Mouse (Mus musculus): ENCODE data around the gene Cpm. TPM values are rescaled to one million over a fixed set of nuclear protein-coding genes. Genes with fewer than 3 reads are reported as not detected.

Gene Cpm
- total and polyA plus RNA-seq, 2 experiments = 0.80 to 1.4 TPM

- 80% methylated on average over 8 of the region's 8 CpGs for WGBS
- DNase-seq (ENCODE audit: extremely low read depth, low read depth, low spot score) = no peak
- Histone ChIP-seq H3K9ac (ENCODE audit: low read depth, low read length) (no peak overlapping the region), H3K27me3 (ENCODE audit: control insufficient read depth, insufficient read depth, low read length) (no peaks in the 10 kb centered on the region), H3K79me2 (ENCODE audit: control insufficient read depth, insufficient read depth, low read length) (peaks cover 3% of the 10 kb centered on the region; the same call in 1 of the 2 replicates), H3K36me3 (ENCODE audit: control insufficient read depth, insufficient read depth, low read length) (peaks cover 83% of the 10 kb centered on the region), H3K4me1 (ENCODE audit: control insufficient read depth, insufficient read depth, low read length) (no peaks in the 10 kb centered on the region), H3K27ac (replicated peaks; ENCODE audit: insufficient read depth, low read depth, low read length) (no peak overlapping the region), H3K4me3 (ENCODE audit: insufficient read depth, low read depth, low read length) (no peak overlapping the region)
- TF ChIP-seq CTCF (IDR thresholded peaks at IDR 0.05; ENCODE audit: low read depth, low read length) (no peak), POLR2A (IDR thresholded peaks at IDR 0.05; ENCODE audit: extremely low read depth, insufficient read depth, low read length) (no peak)
These were observed 66.9 kb downstream of the Cpm start for GRCm38 (mm10) chr10:117696021-117696826.

- TF ChIP-seq CTCF (IDR thresholded peaks at IDR 0.05; ENCODE audit: low read depth, low read length) = no peak
- no peak for TF ChIP-seq POLR2A (IDR thresholded peaks at IDR 0.05; ENCODE audit: extremely low read depth, insufficient read depth, low read length)
- peaks cover 83% of the 10 kb centered on the region for H3K36me3 ChIP-seq (ENCODE audit: control insufficient read depth, insufficient read depth, low read length)
- 90% methylated on average over 6 of the region's 6 CpGs for WGBS
These were observed 67.7 kb downstream of the Cpm start for GRCm38 (mm10) chr10:117696827-117697560.

GRCm38 (mm10) chr10:117697561-117698115, 68.3 kb downstream of the Cpm start:
- Histone ChIP-seq H3K4me1 (ENCODE audit: control insufficient read depth, insufficient read depth, low read length) (no peaks in the 10 kb centered on the region), H3K4me3 (ENCODE audit: insufficient read depth, low read depth, low read length) (no peak overlapping the region), H3K36me3 (ENCODE audit: control insufficient read depth, insufficient read depth, low read length) (peaks cover 81% of the 10 kb centered on the region), H3K27me3 (ENCODE audit: control insufficient read depth, insufficient read depth, low read length) (no peaks in the 10 kb centered on the region), H3K79me2 (ENCODE audit: control insufficient read depth, insufficient read depth, low read length) (peaks cover 8% of the 10 kb centered on the region; the same call in 1 of the 2 replicates), H3K9ac (ENCODE audit: low read depth, low read length) (no peak overlapping the region), H3K27ac (replicated peaks; ENCODE audit: insufficient read depth, low read depth, low read length) (no peak overlapping the region)
- no peak for TF ChIP-seq POLR2A (IDR thresholded peaks at IDR 0.05; ENCODE audit: extremely low read depth, insufficient read depth, low read length)
- no peak for TF ChIP-seq CTCF (IDR thresholded peaks at IDR 0.05; ENCODE audit: low read depth, low read length)
- WGBS = 98% methylated on average over 3 of the region's 3 CpGs
- no peak for DNase-seq (ENCODE audit: extremely low read depth, low read depth, low spot score)

More at GRCm38 (mm10) chr10:117696827-117697560, 67.7 kb downstream of the Cpm start:
- Histone ChIP-seq H3K27ac (replicated peaks; ENCODE audit: insufficient read depth, low read depth, low read length) (no peak overlapping the region), H3K4me1 (ENCODE audit: control insufficient read depth, insufficient read depth, low read length) (no peaks in the 10 kb centered on the region), H3K79me2 (ENCODE audit: control insufficient read depth, insufficient read depth, low read length) (peaks cover 8% of the 10 kb centered on the region; the same call in 1 of the 2 replicates), H3K4me3 (ENCODE audit: insufficient read depth, low read depth, low read length) (no peak overlapping the region), H3K9ac (ENCODE audit: low read depth, low read length) (no peak overlapping the region), H3K27me3 (ENCODE audit: control insufficient read depth, insufficient read depth, low read length) (no peaks in the 10 kb centered on the region)
- no peak for DNase-seq (ENCODE audit: extremely low read depth, low read depth, low spot score)

- no peak overlapping the region for H3K4me3 ChIP-seq (ENCODE audit: insufficient read depth, low read depth, low read length)
- no peak for TF ChIP-seq POLR2A (IDR thresholded peaks at IDR 0.05; ENCODE audit: extremely low read depth, insufficient read depth, low read length)
- no peak for TF ChIP-seq CTCF (IDR thresholded peaks at IDR 0.05; ENCODE audit: low read depth, low read length)
- H3K36me3 ChIP-seq (ENCODE audit: control insufficient read depth, insufficient read depth, low read length) = peaks cover 83% of the 10 kb centered on the region
- H3K27me3 ChIP-seq (ENCODE audit: control insufficient read depth, insufficient read depth, low read length) = no peaks in the 10 kb centered on the region
- no peak overlapping the region for H3K9ac ChIP-seq (ENCODE audit: low read depth, low read length)
- peaks cover 8% of the 10 kb centered on the region; the same call in 1 of the 2 replicates for H3K79me2 ChIP-seq (ENCODE audit: control insufficient read depth, insufficient read depth, low read length)
- 97% methylated on average over 10 of the region's 10 CpGs for WGBS
- H3K27ac ChIP-seq (replicated peaks; ENCODE audit: insufficient read depth, low read depth, low read length) = no peak overlapping the region
- no peak for DNase-seq (ENCODE audit: extremely low read depth, low read depth, low spot score)
- H3K4me1 ChIP-seq (ENCODE audit: control insufficient read depth, insufficient read depth, low read length) = no peaks in the 10 kb centered on the region
These were observed 69.2 kb downstream of the Cpm start for GRCm38 (mm10) chr10:117698313-117699138.

- no peak for TF ChIP-seq CTCF (IDR thresholded peaks at IDR 0.05; ENCODE audit: low read depth, low read length)
- no peak for TF ChIP-seq POLR2A (IDR thresholded peaks at IDR 0.05; ENCODE audit: extremely low read depth, insufficient read depth, low read length)
- no peak overlapping the region for H3K27ac ChIP-seq (replicated peaks; ENCODE audit: insufficient read depth, low read depth, low read length)
- H3K36me3 ChIP-seq (ENCODE audit: control insufficient read depth, insufficient read depth, low read length) = peaks cover 81% of the 10 kb centered on the region
- H3K27me3 ChIP-seq (ENCODE audit: control insufficient read depth, insufficient read depth, low read length) = no peaks in the 10 kb centered on the region
- no peak for DNase-seq (ENCODE audit: extremely low read depth, low read depth, low spot score)
- H3K79me2 ChIP-seq (ENCODE audit: control insufficient read depth, insufficient read depth, low read length) = peaks cover 8% of the 10 kb centered on the region; the same call in 1 of the 2 replicates
- peaks cover 2% of the 10 kb centered on the region; the same call in 1 of the 2 replicates for H3K4me1 ChIP-seq (ENCODE audit: control insufficient read depth, insufficient read depth, low read length)
- WGBS = 97% methylated on average over 4 of the region's 4 CpGs
- H3K9ac ChIP-seq (ENCODE audit: low read depth, low read length) = no peak overlapping the region
- no peak overlapping the region for H3K4me3 ChIP-seq (ENCODE audit: insufficient read depth, low read depth, low read length)
These were observed 70.6 kb downstream of the Cpm start for GRCm38 (mm10) chr10:117699914-117700313.

Data from liver, adult 2 months (tissue).